Mouse (Mus musculus) adrenal gland, adult 18-20 months (tissue): ENCODE measurements at regions not wholly inside any gene's neighbourhood (a gene's known extent, or its start where the extent isn't known, plus 50 kb on each side); places are given as distances from the start of the nearest gene placed in this dataset.

Source experiments
- microRNA-seq, 2 experiments: library from miRNA; unstranded; fragments of <30 nt; microRNA quantifications; one replicate each; pipeline ENCODE4 v1.2.0; 2021; ENCODE audit warnings: borderline number of aligned reads in 2 of 2

Small RNA genes in the stretch of these regions (microRNA-seq; reads per million reads assigned to microRNA genes)
- 0 reads per million in 2 experiments for gene Gm23659
